Mouse (Mus musculus) megakaryocyte, adult 5-6 weeks (primary cell): ENCODE measurements around the gene Sirpa. TPM values are rescaled to one million over a fixed set of nuclear protein-coding genes. Genes with fewer than 3 reads are reported as not detected.

Experiments
- ATAC-seq: 2 replicates; pipeline ENCODE4 v1.8.0; 2016; ENCODE audit warnings: mild to moderate bottlenecking, inconsistent platforms; ENCODE audit not compliant: poor library complexity, severe bottlenecking
- total RNA-seq, 2 experiments: library from RNA; stranded (forward) in 1 of 2; stranded (reverse) in 1 of 2; fragments of 153-499, 151-499 nt in 1 of 2; fragments of 221-1000, 200-1000 nt in 1 of 2; gene quantifications; 2 replicates each; pipeline versions ENCODE4 v1.2.3 to v1.2.4; 2015 to 2017

Gene Sirpa
- total RNA-seq (2015) (290 and 306 TPM in 2 replicates), total RNA-seq (2017) (325 and 361 TPM in 2 replicates)

GRCm38 (mm10) chr2:129592459-129593140 is at the start of gene Sirpa:
Gene Sirpa (plus strand): TSS chr2:129592835.
- peak; percentile 57 for ATAC-seq

- ATAC-seq: no peak
These were observed 48.2 kb upstream of the Sirpa start for GRCm38 (mm10) chr2:129544448-129544847.

- ATAC-seq: no peak
These were observed 47.7 kb upstream of the Sirpa start for GRCm38 (mm10) chr2:129544919-129545318.

- ATAC-seq: peak; percentile 22
These were observed 47.0 kb upstream of the Sirpa start for GRCm38 (mm10) chr2:129545596-129545995.

GRCm38 (mm10) chr2:129546772-129547171 is 45.9 kb upstream of the Sirpa start:
- ATAC-seq: peak; percentile 80

- peak; percentile 30 for ATAC-seq
These were observed 43.0 kb upstream of the Sirpa start for GRCm38 (mm10) chr2:129549537-129550135.

GRCm38 (mm10) chr2:129550781-129551180 is 41.9 kb upstream of the Sirpa start:
- peak; percentile 42 for ATAC-seq

- ATAC-seq: no peak
These were observed 36.6 kb upstream of the Sirpa start for GRCm38 (mm10) chr2:129556081-129556480.

GRCm38 (mm10) chr2:129558008-129558874 is 34.4 kb upstream of the Sirpa start:
- peak; percentile 76 for ATAC-seq

GRCm38 (mm10) chr2:129558875-129559219 is 33.8 kb upstream of the Sirpa start:
- 0 out of 2 replicates have a peak, but pooled peaks have one; percentile 20 for ATAC-seq

GRCm38 (mm10) chr2:129561796-129562195 is 30.8 kb upstream of the Sirpa start:
- no peak for ATAC-seq

- ATAC-seq: no peak
These were observed 28.5 kb upstream of the Sirpa start for GRCm38 (mm10) chr2:129563944-129564709.

- ATAC-seq: no peak
These were observed 23.5 kb upstream of the Sirpa start for GRCm38 (mm10) chr2:129569120-129569519.

GRCm38 (mm10) chr2:129569556-129569955 is 23.1 kb upstream of the Sirpa start:
- no peak for ATAC-seq

- ATAC-seq: no peak
These were observed 18.8 kb upstream of the Sirpa start for GRCm38 (mm10) chr2:129573701-129574273.

GRCm38 (mm10) chr2:129574395-129575046 is 18.1 kb upstream of the Sirpa start:
- no peak for ATAC-seq

GRCm38 (mm10) chr2:129575113-129575512 is 17.5 kb upstream of the Sirpa start:
- ATAC-seq: peak; percentile 75

GRCm38 (mm10) chr2:129576611-129577447 is 15.8 kb upstream of the Sirpa start:
- no peak for ATAC-seq

GRCm38 (mm10) chr2:129580656-129581055 is 12.0 kb upstream of the Sirpa start:
- ATAC-seq: no peak
